Mouse (Mus musculus) ES-CJ7 (cell line): ENCODE data around the gene Mmp25.

ENCODE experiments used
- DNase-seq: peaks from one replicate; pipeline ENCODE4 v3.0.0; 2011; ENCODE audit warnings: low read depth, low spot score

Mmp25 gene

GRCm38 (mm10) chr17:23644613-23645495 lies at the start of gene Mmp25:
Mmp25 (minus strand) TSS chr17:23645277.
- peak; percentile 35 for DNase-seq

GRCm38 (mm10) chr17:23694491-23694890 lies 49.4 kb upstream of the Mmp25 start:
- DNase-seq: no peak

GRCm38 (mm10) chr17:23683856-23684672 lies 39.0 kb upstream of the Mmp25 start, which contains the start of gene Cldn9:
Cldn9 (minus strand) TSS chr17:23684026.
- no peak for DNase-seq

- DNase-seq: no peak
Measured at GRCm38 (mm10) chr17:23683226-23683625, 38.1 kb upstream of the Mmp25 start.

- no peak for DNase-seq
Measured at GRCm38 (mm10) chr17:23682530-23682929, 37.5 kb upstream of the Mmp25 start.

- no peak for DNase-seq
Measured at GRCm38 (mm10) chr17:23682092-23682491, 37.0 kb upstream of the Mmp25 start.

GRCm38 (mm10) chr17:23681086-23681485 lies 36.0 kb upstream of the Mmp25 start:
- no peak for DNase-seq

GRCm38 (mm10) chr17:23680336-23680735 lies 35.3 kb upstream of the Mmp25 start:
- DNase-seq: no peak

- peak; percentile 60 for DNase-seq
Measured at GRCm38 (mm10) chr17:23679127-23679835, 34.2 kb upstream of the Mmp25 start, which contains the start of gene Cldn6. Cldn6 (plus strand) TSS chr17:23679249.

GRCm38 (mm10) chr17:23677236-23677679 lies 32.2 kb upstream of the Mmp25 start, which contains the start of gene Tnfrsf12a:
Tnfrsf12a (minus strand) TSS chr17:23677468.
- peak; percentile 79 for DNase-seq

GRCm38 (mm10) chr17:23676473-23677031 lies 31.5 kb upstream of the Mmp25 start:
- no peak for DNase-seq

GRCm38 (mm10) chr17:23675564-23676281 lies 30.6 kb upstream of the Mmp25 start:
- peak; percentile 58 for DNase-seq

GRCm38 (mm10) chr17:23675127-23675526 lies 30.1 kb upstream of the Mmp25 start:
- no peak for DNase-seq

- DNase-seq: no peak
Measured at GRCm38 (mm10) chr17:23674271-23674952, 29.3 kb upstream of the Mmp25 start.

GRCm38 (mm10) chr17:23673424-23674073 lies 28.5 kb upstream of the Mmp25 start, which contains the start of the genes Hcfc1r1 and Thoc6:
Hcfc1r1 (plus strand) TSS chr17:23673596.
Thoc6 (minus strand) TSS chr17:23673882.
- peak; percentile 99 for DNase-seq

- DNase-seq: no peak
Measured at GRCm38 (mm10) chr17:23672761-23673160, 27.7 kb upstream of the Mmp25 start.

- no peak for DNase-seq
Measured at GRCm38 (mm10) chr17:23671519-23671918, 26.4 kb upstream of the Mmp25 start.

GRCm38 (mm10) chr17:23670516-23671074 lies 25.5 kb upstream of the Mmp25 start:
- peak; percentile 56 for DNase-seq

- no peak for DNase-seq
Measured at GRCm38 (mm10) chr17:23665511-23665910, 20.4 kb upstream of the Mmp25 start.
